16 mouse cellular contexts compared by ENCODE assay signal in the genomic region with DNA sequence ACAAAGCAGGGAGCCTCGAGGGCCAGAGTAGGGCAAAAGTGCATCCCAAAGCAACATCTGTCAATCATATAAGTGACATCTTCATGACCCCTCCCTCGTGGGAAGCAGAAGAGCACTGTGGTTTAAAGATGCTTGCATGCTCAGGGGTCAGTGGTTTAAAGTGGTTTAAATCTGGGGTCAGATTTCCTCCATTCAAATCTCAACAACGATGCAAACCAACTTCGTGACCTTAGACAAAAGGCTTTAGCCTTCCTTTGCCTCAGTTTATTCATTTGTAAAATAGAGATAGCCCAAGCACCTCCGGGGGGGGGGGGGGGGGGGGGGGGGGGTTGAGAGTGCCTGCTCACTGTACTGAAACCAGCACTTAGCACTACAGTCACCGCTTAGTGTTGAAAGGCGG. TPM values are rescaled to one million over a fixed set of nuclear protein-coding genes. Genes with fewer than 3 reads are reported as not detected.
"Had no signal": no experiment of that assay in that cellular context is flagged by ENCODE, and none has a peak within 500 bp of the region (broad histone marks: within the 10 kb centered on the region; RNA-seq: fewer than 3 reads in every experiment).

No protein-coding gene starts in this region.

- DNase-seq: liver, postnatal 0 days; lung, adult 2 months; lung, postnatal 14 days; lung, postnatal 36 days; right cerebral cortex, postnatal 14 days; thymus, adult 18-20 months; thymus, postnatal 14 days; thymus, postnatal 36 days had no signal

- H3K9ac ChIP-seq: liver, postnatal 0 days; lung, embryonic 15.5 days; midbrain, embryonic 13.5 days; midbrain, embryonic 15.5 days; neural tube, embryonic 12.5 days had no signal

- H3K27me3 ChIP-seq: lung, embryonic 15.5 days; megakaryocyte, embryonic 14.5 days; midbrain, embryonic 13.5 days; midbrain, embryonic 15.5 days; neural tube, embryonic 12.5 days had no signal

- H3K4me1 ChIP-seq: lung, embryonic 15.5 days; midbrain, embryonic 13.5 days; midbrain, embryonic 15.5 days; neural tube, embryonic 12.5 days had no signal

- H3K27ac ChIP-seq: lung, embryonic 15.5 days; macrophage; midbrain, embryonic 13.5 days; midbrain, embryonic 15.5 days; neural tube, embryonic 12.5 days had no signal

- H3K9me3 ChIP-seq: lung, embryonic 15.5 days; megakaryocyte, embryonic 14.5 days; midbrain, embryonic 13.5 days; midbrain, embryonic 15.5 days; neural tube, embryonic 12.5 days had no signal

- H3K36me3 ChIP-seq: lung, embryonic 15.5 days; midbrain, embryonic 13.5 days; midbrain, embryonic 15.5 days; neural tube, embryonic 12.5 days had no signal

- H3K4me2 ChIP-seq: lung, embryonic 15.5 days; midbrain, embryonic 11.5 days; midbrain, embryonic 13.5 days; midbrain, embryonic 15.5 days; neural tube, embryonic 12.5 days had no signal

- H3K4me3 ChIP-seq: lung, embryonic 15.5 days; megakaryocyte, embryonic 14.5 days; midbrain, embryonic 13.5 days; midbrain, embryonic 15.5 days; neural tube, embryonic 12.5 days had no signal

RNA-seq across cellular contexts. Expression of gene Plekhh1, which starts 32.3 kb away (rescaled TPM):
- total RNA-seq: monocyte, adult 5-6 weeks had no signal
